Mouse (Mus musculus) cerebellum, adult (tissue): ENCODE measurements around the gene Ggta1.

Experiments used
- ATAC-seq: cut with Nextera tagmentation; 2 replicates; pipeline ENCODE4 v1.9.2; 2017; ENCODE audit warnings: mild to moderate bottlenecking, moderate library complexity, mixed read lengths; ENCODE audit not compliant: insufficient number of reproducible peaks, low FRiP score, low TSS enrichment

Ggta1 gene

GRCm38 (mm10) chr2:35493566-35493965 lies 30.5 kb upstream of the Ggta1 start:
- no peak for ATAC-seq

DNA sequence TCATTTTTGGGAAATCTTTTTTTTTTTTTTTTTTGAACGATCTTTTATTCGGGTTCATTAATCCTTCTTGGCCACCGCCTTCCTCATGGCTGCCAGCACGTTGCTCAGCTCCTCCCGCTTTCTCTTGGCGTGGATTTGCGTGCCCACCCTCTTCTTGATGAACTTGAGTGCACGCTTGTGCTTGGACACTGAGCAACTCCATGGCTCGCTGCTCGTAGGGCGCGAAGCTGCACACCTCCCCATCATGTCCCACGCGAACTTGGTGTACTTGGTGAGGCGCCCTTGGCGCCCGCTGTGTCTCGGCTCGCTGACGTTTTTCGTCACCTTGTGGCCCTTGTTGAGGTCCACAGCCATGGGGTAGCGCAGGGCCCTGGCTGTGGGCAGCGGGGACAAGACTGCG lies 28.1 kb upstream of the Ggta1 start:
- no peak for ATAC-seq

DNA sequence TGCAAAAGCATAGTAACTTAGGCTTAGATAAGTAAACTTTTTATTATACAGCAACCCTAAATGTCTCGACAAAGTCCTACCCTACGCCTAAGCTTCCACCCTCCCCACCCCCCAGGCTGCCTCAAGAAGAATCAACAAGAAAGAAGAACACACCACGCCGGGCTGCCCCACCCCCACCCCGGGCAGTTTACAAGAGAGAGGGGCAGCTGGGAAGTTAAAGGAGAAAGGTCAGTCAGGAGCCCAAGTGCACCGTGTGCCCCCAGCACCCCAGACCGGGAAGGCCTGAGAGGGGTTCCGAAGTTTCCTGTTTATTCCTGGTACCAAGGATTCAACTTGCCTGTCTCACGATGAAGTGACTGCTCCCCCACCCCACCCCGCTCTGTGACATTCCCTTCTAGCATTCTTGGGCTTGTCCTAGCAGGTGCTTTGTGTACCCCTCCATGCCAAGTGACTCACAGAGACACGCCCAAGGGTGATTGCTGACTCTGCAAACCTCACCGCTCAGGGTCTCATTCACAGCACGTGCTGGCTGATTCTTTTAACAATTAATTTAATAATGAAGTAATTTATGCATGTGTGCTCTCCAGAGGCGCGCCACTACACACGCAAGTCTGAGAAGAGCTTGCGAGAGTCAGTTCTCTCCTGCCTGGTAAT lies 27.6 kb upstream of the Ggta1 start:
- no peak for ATAC-seq

GRCm38 (mm10) chr2:35487700-35488099 lies 24.7 kb upstream of the Ggta1 start:
- no peak for ATAC-seq

- ATAC-seq: no peak
Measured at GRCm38 (mm10) chr2:35486981-35487655, 24.1 kb upstream of the Ggta1 start.

GRCm38 (mm10) chr2:35484102-35484501 lies 21.1 kb upstream of the Ggta1 start:
- no peak for ATAC-seq

DNA sequence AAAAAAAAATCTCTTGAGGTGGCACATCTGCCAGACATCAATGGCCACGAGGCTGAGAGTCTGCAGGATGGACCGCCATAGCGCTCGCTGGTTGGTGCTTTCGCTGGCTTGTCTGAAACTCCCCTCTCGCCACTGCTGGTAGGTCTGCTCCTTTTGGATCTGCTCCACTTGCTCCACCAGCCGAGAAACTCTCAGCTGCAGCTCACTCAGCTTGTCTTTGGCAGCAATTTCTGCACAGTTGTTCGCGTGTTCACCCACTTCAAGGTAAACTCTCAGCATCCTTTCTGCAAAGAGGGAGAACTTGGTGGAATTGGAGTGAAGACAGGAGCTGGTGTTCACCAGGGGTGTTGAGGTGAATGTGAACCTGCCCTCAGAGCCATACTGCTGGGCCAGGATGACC lies 20.4 kb upstream of the Ggta1 start:
- ATAC-seq: no peak

DNA sequence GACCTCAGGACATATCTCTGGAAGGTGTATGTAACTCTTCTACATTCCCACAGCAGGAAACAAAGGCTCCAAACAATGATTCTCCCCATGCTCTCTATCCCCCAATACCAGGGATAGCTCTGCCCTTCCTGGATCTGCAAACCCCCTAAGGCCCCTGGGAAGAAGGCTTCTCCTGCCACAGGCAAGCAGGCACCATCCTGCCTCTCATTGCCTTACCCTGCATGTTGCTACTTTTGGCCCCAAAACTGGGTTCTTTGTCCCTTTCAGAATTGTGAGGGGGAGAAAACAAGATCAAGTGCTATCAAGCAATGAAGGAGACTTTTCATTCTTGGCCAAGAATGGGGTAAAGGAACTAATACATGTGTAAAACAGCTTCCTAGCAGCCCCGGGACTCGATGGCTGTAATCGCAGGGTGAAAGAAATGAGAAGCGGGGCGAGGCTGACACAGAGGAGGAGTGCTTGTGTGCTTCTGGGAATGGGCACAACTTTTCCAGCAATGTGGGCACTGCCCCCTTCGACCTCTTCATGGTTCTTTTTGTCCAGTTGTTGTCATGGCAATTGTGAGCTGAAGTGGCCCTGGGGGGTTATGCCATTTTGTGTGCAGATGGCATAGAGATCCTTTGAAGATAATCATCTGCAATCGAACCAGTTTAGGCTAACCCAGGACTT lies 18.4 kb upstream of the Ggta1 start:
- ATAC-seq: no peak

DNA sequence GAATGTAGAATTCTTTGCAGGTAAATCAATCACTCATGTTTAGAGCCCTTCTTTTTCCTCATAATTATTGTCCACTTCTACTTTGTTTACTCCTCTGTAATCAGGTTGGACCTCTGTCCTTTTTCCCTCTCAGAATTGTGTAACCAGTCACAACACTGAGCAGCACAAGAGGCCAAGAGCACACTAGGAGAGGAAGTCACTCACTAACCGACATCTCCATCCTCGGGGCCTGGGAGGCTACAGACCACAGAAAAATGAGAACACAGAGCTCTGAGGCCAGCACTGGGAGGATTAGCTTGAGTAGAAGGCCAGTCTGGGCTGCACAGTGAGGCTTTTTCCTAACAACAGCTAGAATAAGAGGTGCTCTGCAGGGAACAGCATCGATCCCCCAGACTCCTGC lies 17.0 kb upstream of the Ggta1 start:
- no peak for ATAC-seq

GRCm38 (mm10) chr2:35478812-35479122 lies 15.7 kb upstream of the Ggta1 start:
- no peak for ATAC-seq

DNA sequence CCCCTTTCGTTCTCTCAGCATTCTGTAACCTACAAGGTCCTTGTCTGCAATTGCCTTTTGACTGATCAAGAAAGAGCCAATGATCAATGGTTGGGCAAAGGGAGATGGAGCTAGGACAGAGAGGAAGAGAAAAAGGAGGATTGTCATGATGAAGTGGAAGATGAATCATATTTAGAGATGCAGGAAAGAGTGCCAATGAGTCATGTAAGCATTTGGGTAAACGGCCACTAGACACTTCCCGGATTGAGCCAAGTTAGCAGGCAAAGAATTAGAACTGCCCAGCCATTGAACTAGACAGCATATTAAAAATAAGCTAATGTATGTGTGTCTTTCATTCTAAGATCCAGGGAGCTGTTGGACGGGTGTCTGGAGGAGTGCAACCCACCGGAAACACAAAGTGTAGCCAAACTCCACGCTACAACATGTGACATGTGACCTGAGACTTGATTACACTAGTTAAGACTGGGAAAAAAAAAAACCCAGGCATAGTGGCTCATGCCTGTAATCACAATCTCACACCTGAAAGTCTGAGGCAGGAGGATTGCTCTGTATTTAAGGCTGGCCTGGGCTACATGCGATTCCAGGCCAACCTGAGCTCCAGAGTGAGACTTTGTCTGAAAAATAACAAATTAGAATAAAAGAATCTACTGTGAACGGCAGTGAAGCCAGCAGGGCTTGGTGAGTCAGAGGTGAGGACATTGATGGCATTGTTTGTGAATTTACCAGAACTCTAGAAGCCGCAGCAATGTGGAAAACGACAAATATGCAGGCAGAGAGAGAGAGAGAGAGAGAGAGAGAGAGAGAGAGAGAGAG lies 15.2 kb upstream of the Ggta1 start:
- ATAC-seq: no peak

DNA sequence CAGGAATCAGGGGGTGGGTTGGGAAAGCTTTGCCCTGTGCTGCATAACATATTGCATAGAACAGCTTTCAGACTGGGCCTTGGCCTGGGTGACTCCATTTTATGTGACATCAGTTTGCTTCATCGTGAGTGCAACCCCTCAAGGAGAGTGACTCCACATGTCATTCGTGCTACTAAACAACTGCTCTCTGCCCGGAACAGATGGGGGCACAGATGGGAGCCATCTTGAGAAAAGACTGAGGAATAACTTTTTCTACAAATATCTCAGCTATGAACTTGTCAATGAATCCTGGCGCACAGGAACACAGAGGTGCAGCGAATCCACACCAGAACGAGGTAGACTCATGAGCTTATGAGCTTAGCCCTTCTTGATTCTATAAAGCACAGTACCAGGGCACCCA lies 14.3 kb upstream of the Ggta1 start:
- ATAC-seq: no peak

DNA sequence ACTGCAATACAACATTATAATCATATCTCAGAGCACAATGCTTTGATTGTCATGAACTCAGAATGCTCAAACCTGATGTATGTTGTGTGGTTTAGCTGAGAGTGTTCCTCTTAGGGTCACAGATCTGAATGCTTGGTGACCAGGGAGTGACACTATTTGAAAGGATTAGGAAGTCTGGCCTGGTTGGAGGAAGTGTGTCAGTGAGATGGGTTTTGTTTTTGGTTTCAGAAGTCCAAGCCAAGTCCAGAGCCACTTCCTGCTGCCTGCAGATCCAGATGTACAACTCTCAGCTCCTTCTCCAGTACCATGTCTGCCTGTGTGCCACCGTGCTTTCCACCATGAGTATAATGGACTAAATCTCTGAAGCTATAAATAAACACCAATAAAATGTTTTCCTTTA lies 11.9 kb upstream of the Ggta1 start:
- no peak for ATAC-seq

DNA sequence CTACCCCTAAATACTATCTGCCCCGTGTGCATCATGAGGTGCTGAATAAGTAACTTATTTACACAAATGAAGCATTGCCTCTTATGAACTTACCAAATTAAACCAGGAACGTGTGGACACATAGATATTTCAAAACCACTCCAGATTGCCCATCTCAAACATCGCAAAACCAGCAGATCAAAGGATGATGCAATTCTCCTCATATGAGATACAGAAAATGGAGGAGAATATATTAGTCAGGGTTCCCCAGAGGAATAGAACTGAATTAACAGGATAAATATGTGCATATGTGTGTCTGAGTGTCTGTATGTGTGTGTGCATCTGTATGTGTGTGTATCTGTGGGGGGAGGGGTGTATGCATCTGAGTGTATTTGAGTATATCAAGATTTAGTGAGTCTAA lies 6.2 kb upstream of the Ggta1 start:
- no peak for ATAC-seq

DNA sequence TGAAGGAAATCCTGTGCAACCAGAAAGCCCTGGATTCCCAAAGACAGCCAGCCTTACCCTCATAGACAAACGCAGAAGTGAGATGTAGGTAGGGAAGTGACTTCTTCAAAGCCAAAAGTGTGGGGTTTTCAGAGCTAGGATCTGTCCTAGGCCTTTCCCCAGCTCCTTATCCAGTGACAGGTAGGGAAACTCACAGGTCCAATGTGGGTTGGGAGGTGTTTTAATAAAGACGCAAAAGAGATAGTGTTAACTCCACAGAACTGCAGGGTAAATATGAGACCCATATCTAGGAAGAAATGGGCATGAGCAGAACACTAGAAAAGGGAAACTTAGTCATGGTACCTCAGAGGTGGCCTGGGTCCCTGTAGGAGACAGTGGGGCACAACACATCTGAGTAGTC lies 5.2 kb upstream of the Ggta1 start:
- ATAC-seq: no peak

GRCm38 (mm10) chr2:35467855-35468254 lies 4.8 kb upstream of the Ggta1 start:
- no peak for ATAC-seq

GRCm38 (mm10) chr2:35465677-35466076 lies 2.6 kb upstream of the Ggta1 start:
- ATAC-seq: no peak

DNA sequence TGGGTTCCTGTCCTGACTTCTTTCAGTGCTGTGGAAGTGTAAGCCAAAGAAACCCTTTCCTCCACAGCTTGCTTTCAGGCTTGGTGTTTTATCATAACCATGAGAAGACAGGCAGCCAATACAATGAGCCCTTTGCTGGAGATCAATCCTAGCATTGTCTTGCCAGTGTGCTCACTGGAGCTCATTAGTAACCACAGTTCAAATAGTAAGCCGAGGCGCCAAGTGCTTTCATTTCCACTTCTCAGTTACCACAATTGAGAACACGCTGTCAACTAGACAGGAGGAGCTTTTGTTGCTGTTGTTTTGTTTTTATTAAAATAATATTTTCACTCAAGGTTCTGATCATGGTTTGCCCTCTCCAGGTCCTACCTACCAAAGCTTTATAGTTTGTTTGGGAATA lies 1.5 kb upstream of the Ggta1 start:
- ATAC-seq: no peak

GRCm38 (mm10) chr2:35464089-35464534 lies 1.1 kb upstream of the Ggta1 start:
- ATAC-seq: no peak

DNA sequence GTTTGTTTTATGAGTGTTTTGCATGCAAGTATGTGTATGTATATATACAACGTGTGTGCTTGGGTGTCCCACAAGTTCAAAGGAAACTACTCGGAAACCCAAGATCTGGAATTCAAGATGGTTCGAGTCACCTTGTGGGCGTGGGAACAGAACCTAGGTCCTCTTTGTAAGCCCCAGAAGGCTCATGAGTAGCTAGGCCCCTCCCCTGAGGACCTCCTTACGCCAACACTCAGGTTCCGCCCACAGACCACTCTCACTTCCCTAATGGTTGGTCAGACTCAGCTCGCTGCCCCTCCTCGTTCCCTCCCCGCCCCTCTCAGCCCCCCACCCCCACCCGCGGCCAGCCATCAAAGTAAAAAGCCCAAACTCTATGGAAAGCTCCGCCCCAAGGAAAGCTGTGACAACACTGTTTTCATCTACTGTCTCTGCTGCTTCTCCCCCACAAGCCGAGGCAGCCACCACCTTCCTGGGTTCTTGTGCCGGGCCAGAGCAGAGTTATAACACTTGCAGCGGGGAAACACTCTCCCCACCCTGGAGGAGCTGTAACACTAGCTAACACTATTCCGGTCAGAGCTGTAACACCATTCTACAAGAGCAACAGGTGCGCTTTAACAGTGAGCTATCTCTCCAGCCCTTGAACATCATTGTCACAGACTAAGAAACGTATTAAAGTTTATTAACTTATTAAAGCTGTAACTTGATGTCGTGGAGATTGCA lies 499 bp upstream of the Ggta1 start:
- no peak for ATAC-seq
